Mouse (Mus musculus) C2C12 (cell line): ENCODE results near the gene Bard1.

Experiments
- CTCF ChIP-seq: IDR thresholded peaks from one replicate; pipeline ENCODE4 v1.5.1; 2011; ENCODE audit not compliant: control insufficient read depth, insufficient read depth, insufficient read length
- FOSL1 ChIP-seq: IDR thresholded peaks from one replicate; pipeline ENCODE4 v1.8.0; 2011; ENCODE audit warnings: mild to moderate bottlenecking, low read length; ENCODE audit not compliant: poor library complexity, insufficient read depth, severe bottlenecking
- MYOD1 ChIP-seq: IDR thresholded peaks from one replicate; pipeline ENCODE4 v1.6.1; 2011; ENCODE audit warnings: low read depth; ENCODE audit not compliant: control insufficient read depth, insufficient read length

- no peak for TF ChIP-seq CTCF
- no peak for TF ChIP-seq FOSL1
- TF ChIP-seq MYOD1, result no peak
These were observed 50.7 kb downstream of the Bard1 start for GRCm38 (mm10) chr1:71052252-71052651.
